Mouse (Mus musculus) E14TG2a.4 (cell line): ENCODE measurements around the gene Cadm2.

Experiments
- CTCF ChIP-seq: conservative IDR thresholded peaks from 2 replicates; pipeline ENCODE4 v1.5.1; 2014; ENCODE audit warnings: low read length
- NANOG ChIP-seq: IDR thresholded peaks from 2 replicates; pipeline ENCODE4 v1.6.1; 2014; ENCODE audit warnings: borderline replicate concordance, low read length, mixed read lengths
- POU5F1 ChIP-seq: IDR thresholded peaks from 2 replicates; pipeline ENCODE4 v1.6.1; 2014; ENCODE audit warnings: low read length, borderline replicate concordance

DNA sequence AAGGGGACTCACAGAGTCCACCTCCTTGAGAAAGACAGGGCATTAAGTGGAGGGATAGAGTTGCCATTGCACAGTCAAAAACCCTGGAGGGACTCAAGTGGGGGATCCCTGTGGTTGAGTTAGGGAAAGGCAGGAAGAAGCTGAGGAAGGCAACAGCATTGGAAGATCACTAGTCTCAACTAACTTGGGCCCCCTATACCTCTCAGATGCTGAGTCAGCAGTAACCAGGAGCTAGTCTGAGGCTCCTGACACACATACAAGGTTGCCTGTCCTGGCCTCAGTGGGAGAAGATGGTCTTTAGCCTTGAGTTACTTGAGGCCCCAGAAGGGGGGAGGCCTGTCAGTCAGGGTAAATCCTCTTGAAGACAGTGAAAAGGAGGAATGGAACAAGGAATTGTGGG is 417.4 kb downstream of the Cadm2 start:
- TF ChIP-seq CTCF (no peak), POU5F1 (no peak), NANOG (no peak)
